Mouse (Mus musculus) natural killer cell, adult 2 months (primary cell): Measurements from ENCODE around the gene Synm.

Experiments used
- DNase-seq, 2 experiments: peaks; one replicate each; pipeline ENCODE4 v3.0.0; 2022; ENCODE audit warnings: low spot score in 2 of 2

Synm gene

GRCm38 (mm10) chr7:67699301-67699700 lies 60.2 kb downstream of the Synm start:
- no peak for DNase-seq

GRCm38 (mm10) chr7:67697892-67698630 lies 61.5 kb downstream of the Synm start:
- DNase-seq = no peak

GRCm38 (mm10) chr7:67695906-67696305 lies 63.6 kb downstream of the Synm start:
- no peak for DNase-seq

- no peak for DNase-seq
Measured at GRCm38 (mm10) chr7:67692791-67693538, 66.6 kb downstream of the Synm start.

- DNase-seq = no peak
Measured at GRCm38 (mm10) chr7:67692141-67692540, 67.4 kb downstream of the Synm start.

- DNase-seq = no peak
Measured at GRCm38 (mm10) chr7:67691036-67691435, 68.5 kb downstream of the Synm start.

GRCm38 (mm10) chr7:67689793-67690192 lies 69.7 kb downstream of the Synm start:
- no peak for DNase-seq

- DNase-seq = no peak
Measured at GRCm38 (mm10) chr7:67688281-67688680, 71.3 kb downstream of the Synm start.

GRCm38 (mm10) chr7:67686545-67686944 lies 73.0 kb downstream of the Synm start:
- DNase-seq = no peak

- no peak for DNase-seq
Measured at GRCm38 (mm10) chr7:67683006-67683405, 76.5 kb downstream of the Synm start.

- no peak for DNase-seq
Measured at GRCm38 (mm10) chr7:67681078-67681477, 78.5 kb downstream of the Synm start.
